Mouse (Mus musculus) liver, adult 2 months (tissue): ENCODE measurements around the gene Aip.

Experiments used
- CTCF ChIP-seq: fragments of 200-500 bp; IDR thresholded peaks from 2 replicates; pipeline ENCODE4 v1.5.1; 2011; ENCODE audit warnings: low read depth, low read length, control low read depth
- POLR2A ChIP-seq: fragments of 200-500 bp; IDR thresholded peaks from 2 replicates; pipeline ENCODE4 v1.6.1; 2011; ENCODE audit warnings: low read length, control low read depth; ENCODE audit not compliant: insufficient read depth; ENCODE audit errors: extremely low read depth

DNA sequence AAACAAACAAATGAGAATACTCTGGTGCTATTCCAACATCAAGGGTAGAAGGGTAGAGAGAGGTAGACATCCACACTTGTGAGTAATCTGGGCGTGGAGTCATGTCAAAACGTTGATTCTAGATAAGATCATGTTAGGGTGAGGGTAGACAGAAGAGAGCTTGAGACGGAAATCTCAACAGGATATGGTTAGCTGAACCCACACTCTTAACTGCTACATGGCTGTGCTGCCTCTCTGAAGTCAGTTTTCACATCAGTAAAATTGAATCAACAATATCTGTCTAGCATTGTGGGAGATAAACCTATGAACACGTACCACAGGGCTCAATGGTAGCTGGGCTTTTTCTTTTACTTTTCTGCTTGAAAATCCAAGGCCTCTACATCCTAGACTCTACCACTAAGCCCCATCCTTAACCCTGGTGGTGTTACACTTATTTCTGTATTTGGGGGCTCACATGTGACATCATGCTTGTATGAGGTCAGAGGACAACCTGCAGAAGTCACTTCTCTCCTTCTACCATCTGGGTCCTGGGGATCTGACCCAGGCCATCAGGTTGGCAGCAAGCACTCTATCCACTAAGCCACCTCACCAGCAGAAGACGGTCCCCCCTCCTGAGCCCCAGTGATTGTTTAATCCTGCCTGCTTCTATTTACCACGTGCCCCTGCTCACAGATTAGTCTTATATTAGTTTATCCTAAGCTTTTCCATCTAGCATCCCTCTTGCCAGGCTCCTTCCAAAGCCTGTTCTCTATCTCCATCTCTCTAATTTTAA is 5.8 kb downstream of the Aip start:
- TF ChIP-seq CTCF (no peak), POLR2A (no peak)
